8 mouse cellular contexts compared by ENCODE assay signal in genomic region chr1:37871704-37872103, GRCm38 (mm10). TPM values are rescaled to one million over a fixed set of nuclear protein-coding genes. Genes with fewer than 3 reads are reported as not detected.
DNase-seq lines count a peak whose midpoint lies in the region; ATAC-seq and TF ChIP-seq lines count a peak whose summit lies in the region.

Gene Lipt1 (plus strand): TSS chr1:37871738.

- peak within 1 kb of the TSS; percentile 64 for H3K4me2 ChIP-seq in limb, embryonic 15.5 days
- peak within 1 kb of the TSS; percentile 68 for H3K4me2 ChIP-seq in midbrain, postnatal 0 days (ENCODE audit: low read depth, low read length, poor library complexity, severe bottlenecking)

- H3K9me3 ChIP-seq in heart, embryonic 10.5 days = peaks cover 5% of the 10 kb centered on the region; the same call in 1 of the 2 replicates
- no peaks in the 10 kb centered on the region for H3K9me3 ChIP-seq in limb, embryonic 15.5 days
- 0 out of 2 replicates have a peak, but pooled peaks cover 3% of the 10 kb centered on the region for H3K9me3 ChIP-seq in midbrain, postnatal 0 days (ENCODE audit: low read length)

- WGBS in spleen, adult 2 months = 30% methylated on average over 7 of the region's 7 CpGs
- 8% methylated on average over 7 of the region's 7 CpGs for WGBS in heart, embryonic 10.5 days
- WGBS in limb, embryonic 15.5 days = 7% methylated on average over 7 of the region's 7 CpGs
- 6% methylated on average over 7 of the region's 7 CpGs for WGBS in midbrain, postnatal 0 days

- peak within 1 kb of the TSS; percentile 72 for H3K4me3 ChIP-seq in spleen, adult 2 months (ENCODE audit: extremely low read depth, insufficient read depth, insufficient read length)
- H3K4me3 ChIP-seq in bone marrow macrophage, adult 2 months (ENCODE audit: insufficient read depth, low read length) = peak within 1 kb of the TSS; percentile 68
- H3K4me3 ChIP-seq in heart, embryonic 10.5 days = peak within 1 kb of the TSS; percentile 69
- peak within 1 kb of the TSS; percentile 60 for H3K4me3 ChIP-seq in limb, embryonic 15.5 days
- H3K4me3 ChIP-seq in midbrain, postnatal 0 days (ENCODE audit: low read depth, low read length) = peak within 1 kb of the TSS; percentile 47

- peaks cover 2% of the 10 kb centered on the region; the same call in 1 of the 2 replicates for H3K4me1 ChIP-seq in spleen, adult 2 months (ENCODE audit: control insufficient read depth, insufficient read depth, insufficient read length)
- H3K4me1 ChIP-seq in bone marrow macrophage, adult 2 months (ENCODE audit: control insufficient read depth, insufficient read depth, low read length) = peaks cover 8% of the 10 kb centered on the region; the same call in 1 of the 2 replicates
- H3K4me1 ChIP-seq in heart, embryonic 10.5 days = peaks cover 3% of the 10 kb centered on the region; the same call in 1 of the 2 replicates
- peaks cover 9% of the 10 kb centered on the region for H3K4me1 ChIP-seq in limb, embryonic 15.5 days
- H3K4me1 ChIP-seq in midbrain, postnatal 0 days (ENCODE audit: insufficient read depth, low read length) = 0 out of 2 replicates have a peak, but pooled peaks cover 3% of the 10 kb centered on the region

- no peak for TF ChIP-seq CTCF in spleen, adult 2 months (IDR thresholded peaks at IDR 0.05; ENCODE audit: extremely low read depth, insufficient read depth, insufficient read length, insufficient replicate concordance)
- no peak for TF ChIP-seq CTCF in bone marrow macrophage, adult 2 months (IDR thresholded peaks at IDR 0.05; ENCODE audit: low read depth, low read length)
- TF ChIP-seq CTCF in midbrain, postnatal 0 days (IDR thresholded peaks at IDR 0.05) = no peak

- peak within 1 kb of the TSS; percentile 29 for H3K9ac ChIP-seq in limb, embryonic 15.5 days
- peak within 1 kb of the TSS; percentile 46 for H3K9ac ChIP-seq in midbrain, postnatal 0 days (replicated peaks; ENCODE audit: low read length, poor library complexity, severe bottlenecking)

- peak within 1 kb of the TSS; percentile 18; the same call in 1 of the 2 replicates for H3K27ac ChIP-seq in spleen, adult 2 months (ENCODE audit: insufficient read depth, low read length)
- peak within 1 kb of the TSS; percentile 31 for H3K27ac ChIP-seq in bone marrow macrophage, adult 2 months (ENCODE audit: insufficient read depth, low read depth, low read length)
- peak within 1 kb of the TSS; percentile 83 for H3K27ac ChIP-seq in heart, embryonic 10.5 days
- H3K27ac ChIP-seq in limb, embryonic 15.5 days = peak within 1 kb of the TSS; percentile 81
- H3K27ac ChIP-seq in midbrain, postnatal 0 days (ENCODE audit: low read depth, low read length) = peak within 1 kb of the TSS; percentile 66

- no peak for TF ChIP-seq POLR2A in spleen, adult 2 months (IDR thresholded peaks at IDR 0.05; ENCODE audit: low read depth, low read length)
- no peak for TF ChIP-seq POLR2A in bone marrow macrophage, adult 2 months (IDR thresholded peaks at IDR 0.05; ENCODE audit: borderline replicate concordance, low read depth, low read length)

- no peak for ATAC-seq in limb, embryonic 15.5 days (ENCODE audit: insufficient number of reproducible peaks, low FRiP score, low TSS enrichment, low read depth)
- peak; percentile 60; the same call in 1 of the 2 replicates for ATAC-seq in midbrain, postnatal 0 days (ENCODE audit: low FRiP score)

- peaks cover 5% of the 10 kb centered on the region for H3K36me3 ChIP-seq in spleen, adult 2 months (ENCODE audit: control insufficient read depth, insufficient read depth, low read length)
- peaks cover 22% of the 10 kb centered on the region for H3K36me3 ChIP-seq in heart, embryonic 10.5 days
- H3K36me3 ChIP-seq in limb, embryonic 15.5 days = peaks cover 21% of the 10 kb centered on the region
- peaks cover 3% of the 10 kb centered on the region; the same call in 1 of the 2 replicates for H3K36me3 ChIP-seq in midbrain, postnatal 0 days (ENCODE audit: insufficient read depth, low read length)

- DNase-seq in spleen, adult 2 months (ENCODE audit: low read depth in 1 of 2, low spot score in 2 of 2) = no peak
- no peak for DNase-seq in spleen, postnatal 36 days (ENCODE audit: low spot score in 2 of 2)
- peak; percentile 83 for DNase-seq in heart, embryonic 10.5 days (ENCODE audit: low spot score)
- DNase-seq in midbrain, postnatal 0 days (ENCODE audit: low spot score) = peak; percentile 35
- no peak for DNase-seq in T-cell, adult 2 months (ENCODE audit: low spot score)
- no peak for DNase-seq in spleen, adult 12 weeks (ENCODE audit: low spot score)

- no peaks in the 10 kb centered on the region for H3K27me3 ChIP-seq in spleen, adult 2 months (ENCODE audit: control insufficient read depth, insufficient read depth, low read length)
- 0 out of 2 replicates have a peak, but pooled peaks cover 6% of the 10 kb centered on the region for H3K27me3 ChIP-seq in heart, embryonic 10.5 days (ENCODE audit: insufficient read depth, poor library complexity, severe bottlenecking)
- H3K27me3 ChIP-seq in limb, embryonic 15.5 days = no peaks in the 10 kb centered on the region
- 0 out of 2 replicates have a peak, but pooled peaks cover 5% of the 10 kb centered on the region for H3K27me3 ChIP-seq in midbrain, postnatal 0 days (ENCODE audit: insufficient read depth, low read length)

RNA-seq across cellular contexts. Expression of gene Lipt1, which starts in this region (rescaled TPM):
- 0.58 and 0.80 TPM in 2 replicates for polyA plus RNA-seq in spleen, adult 2 months (2012; rRNA removed)
- polyA plus RNA-seq in bone marrow macrophage, adult 2 months (2012; ENCODE audit: insufficient read depth, insufficient read length, missing spikeins) = 0.55 and 2.0 TPM in 2 replicates
- 8.2 and 8.7 TPM in 2 replicates for polyA plus RNA-seq in heart, embryonic 10.5 days (2016; fragmentation: Nextera tagmentation; extraction: Ambion mirVana)
- 7.3 and 7.7 TPM in 2 replicates for polyA plus RNA-seq in limb, embryonic 15.5 days (2015; fragmentation: Nextera tagmentation; extraction: Ambion mirVana)
- total RNA-seq in midbrain, postnatal 0 days (2014; rRNA removed) = 5.7 and 11.6 TPM in 2 replicates
- polyA plus RNA-seq in midbrain, postnatal 0 days (2015; fragmentation: Nextera tagmentation; extraction: Ambion mirVana) = 6.8 and 7.3 TPM in 2 replicates

Comparison
In these comparisons a context has a peak if more than half of its experiments do, and no peak if none do; other contexts are left out.
1. DNase-seq: peak in heart, embryonic 10.5 days (single experiment) and midbrain, postnatal 0 days (single experiment); none in spleen, adult 2 months (0 of 2), spleen, postnatal 36 days (0 of 2), T-cell, adult 2 months (single experiment) and spleen, adult 12 weeks (single experiment).
2. H3K27ac ChIP-seq: peak in every context shown above with its lines; median percentile 83 in heart, embryonic 10.5 days; 81 in limb, embryonic 15.5 days; 66 in midbrain, postnatal 0 days; 31 in bone marrow macrophage, adult 2 months; 18 in spleen, adult 2 months.
3. Peak in every context shown above with its lines, with median percentiles within 50 percentile points of each other: H3K4me3 ChIP-seq.